In the genomic region with DNA sequence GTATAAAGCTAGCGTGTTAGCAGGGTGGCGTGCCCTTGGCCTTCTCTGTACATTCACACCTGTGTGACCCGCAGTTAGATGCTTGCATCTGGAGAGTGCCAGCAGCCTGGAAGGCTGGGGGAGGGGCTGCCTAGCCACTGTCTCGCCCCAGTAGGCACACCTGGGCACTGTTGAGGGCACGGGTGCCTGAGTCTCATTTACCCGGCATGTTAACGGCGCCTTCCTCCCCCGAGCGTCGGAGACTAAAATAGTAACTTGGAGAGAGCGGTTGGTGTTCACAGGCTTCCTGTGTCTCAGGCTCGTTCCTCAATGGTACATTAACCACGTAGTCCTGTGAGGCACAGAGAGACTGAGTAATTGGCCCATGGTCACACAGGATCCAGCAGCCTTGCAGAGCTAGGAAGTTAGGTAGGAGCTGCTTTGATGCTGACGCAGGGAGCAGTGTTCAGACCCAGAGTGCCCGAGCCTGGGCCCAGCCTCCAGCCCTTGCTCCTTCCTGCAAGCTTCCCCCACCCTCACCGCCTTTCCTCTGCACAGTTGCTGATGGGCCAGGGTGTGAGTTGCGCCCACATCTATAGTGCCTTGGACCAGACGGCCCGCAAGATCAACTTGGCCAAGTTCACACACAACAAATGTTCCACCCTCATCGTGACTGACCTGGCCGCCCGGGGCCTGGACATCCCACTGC, we compare ENCODE assay signal across 12 mouse cellular contexts. TPM values are rescaled to one million over a fixed set of nuclear protein-coding genes. Genes with fewer than 3 reads are reported as not detected.
DNase-seq lines count a peak whose midpoint lies in the region; ATAC-seq lines count a peak whose summit lies in the region.
"Had no signal": no experiment of that assay in that cellular context is flagged by ENCODE, and none has a peak within 500 bp of the region (broad histone marks: within the 10 kb centered on the region; RNA-seq: fewer than 3 reads in every experiment).

No protein-coding gene starts in this region.

- peak; percentile 44 for DNase-seq in cerebellum, adult 11-12 months
- no peak for DNase-seq in cerebellum, postnatal 36 days
- peak; percentile 87 to 95 for DNase-seq in thymus, postnatal 36 days
- DNase-seq in lung, postnatal 25 days (ENCODE audit: low spot score), result no peak

- no peaks in the 10 kb centered on the region for H3K27me3 ChIP-seq in midbrain, embryonic 12.5 days
- H3K27me3 ChIP-seq in midbrain, embryonic 15.5 days (replicated peaks), result no peaks in the 10 kb centered on the region
- no peaks in the 10 kb centered on the region for H3K27me3 ChIP-seq in midbrain, embryonic 16.5 days (ENCODE audit: control insufficient read depth, insufficient read depth, low read depth, low read length)
- H3K27me3 ChIP-seq: hindbrain, embryonic 12.5 days had no signal

- no peak overlapping the region for H3K4me3 ChIP-seq in midbrain, embryonic 12.5 days
- H3K4me3 ChIP-seq in midbrain, embryonic 15.5 days, result no peak overlapping the region
- H3K4me3 ChIP-seq in midbrain, embryonic 16.5 days (ENCODE audit: low read depth, low read length), result no peak overlapping the region
- H3K4me3 ChIP-seq: hindbrain, embryonic 12.5 days; limb, embryonic 10.5 days had no signal

- H3K9ac ChIP-seq in midbrain, embryonic 12.5 days (replicated peaks), result no peak overlapping the region
- no peak overlapping the region for H3K9ac ChIP-seq in midbrain, embryonic 15.5 days
- H3K9ac ChIP-seq in midbrain, embryonic 16.5 days (ENCODE audit: low read depth, low read length), result no peak overlapping the region
- H3K9ac ChIP-seq: hindbrain, embryonic 12.5 days had no signal

- H3K4me1 ChIP-seq in midbrain, embryonic 12.5 days, result peaks cover 2% of the 10 kb centered on the region; the same call in 1 of the 2 replicates
- H3K4me1 ChIP-seq in midbrain, embryonic 15.5 days, result no peaks in the 10 kb centered on the region
- no peaks in the 10 kb centered on the region for H3K4me1 ChIP-seq in midbrain, embryonic 16.5 days (ENCODE audit: control insufficient read depth, insufficient read depth, low read length)

- 93% methylated on average over 23 of the region's 23 CpGs for WGBS in midbrain, embryonic 12.5 days
- 94% methylated on average over 23 of the region's 23 CpGs for WGBS in midbrain, embryonic 15.5 days
- WGBS in midbrain, embryonic 16.5 days, result 97% methylated on average over 23 of the region's 23 CpGs

- no peak overlapping the region for H3K4me2 ChIP-seq in midbrain, embryonic 12.5 days (replicated peaks)
- H3K4me2 ChIP-seq in midbrain, embryonic 15.5 days, result no peak overlapping the region
- H3K4me2 ChIP-seq in midbrain, embryonic 16.5 days (ENCODE audit: low read length), result no peak overlapping the region
- H3K4me2 ChIP-seq: hindbrain, embryonic 12.5 days had no signal

- H3K36me3 ChIP-seq in midbrain, embryonic 12.5 days, result peaks cover 100% of the 10 kb centered on the region
- H3K36me3 ChIP-seq in midbrain, embryonic 15.5 days (replicated peaks), result peaks cover 30% of the 10 kb centered on the region
- peaks cover 50% of the 10 kb centered on the region for H3K36me3 ChIP-seq in midbrain, embryonic 16.5 days (ENCODE audit: control insufficient read depth, insufficient read depth, low read length)

- H3K27ac ChIP-seq in midbrain, embryonic 12.5 days (replicated peaks), result no peak overlapping the region
- no peak overlapping the region for H3K27ac ChIP-seq in midbrain, embryonic 15.5 days
- no peak overlapping the region for H3K27ac ChIP-seq in midbrain, embryonic 16.5 days (ENCODE audit: low read length)
- H3K27ac ChIP-seq: hindbrain, embryonic 12.5 days; limb, embryonic 10.5 days; macrophage had no signal

- 0 out of 2 replicates have a peak, but pooled peaks have one; percentile 19 for ATAC-seq in midbrain, embryonic 12.5 days (ENCODE audit: low FRiP score, low read depth)
- no peak for ATAC-seq in midbrain, embryonic 15.5 days (replicated peaks)
- ATAC-seq in midbrain, embryonic 16.5 days, result peak; percentile 3; the same call in 1 of the 2 replicates
- no peak for ATAC-seq in megakaryocyte progenitor cell, adult 5-6 weeks (replicated peaks; ENCODE audit: poor library complexity)

- no peaks in the 10 kb centered on the region for H3K9me3 ChIP-seq in midbrain, embryonic 12.5 days
- no peaks in the 10 kb centered on the region for H3K9me3 ChIP-seq in midbrain, embryonic 15.5 days
- no peaks in the 10 kb centered on the region for H3K9me3 ChIP-seq in midbrain, embryonic 16.5 days (replicated peaks; ENCODE audit: control insufficient read depth, low read length, poor library complexity, severe bottlenecking)
- H3K9me3 ChIP-seq: hindbrain, embryonic 12.5 days; limb, embryonic 10.5 days had no signal

RNA-seq across cellular contexts. Expression of a gene that starts 8.7 kb away (rescaled TPM):
- polyA plus RNA-seq in midbrain, embryonic 12.5 days (2016; fragmentation: Nextera tagmentation; extraction: Ambion mirVana), result 51.8 and 53.0 TPM in 2 replicates
- 39.9 and 43.7 TPM in 2 replicates for polyA plus RNA-seq in midbrain, embryonic 15.5 days (2015; fragmentation: Nextera tagmentation; extraction: Ambion mirVana)
- 38.7 and 39.9 TPM in 2 replicates for polyA plus RNA-seq in midbrain, embryonic 16.5 days (2015; fragmentation: Nextera tagmentation; extraction: Ambion mirVana)
- total RNA-seq in megakaryocyte progenitor cell, adult 5-6 weeks (2015), result 11.8 and 13.3 TPM in 2 replicates
- total RNA-seq in megakaryocyte progenitor cell, adult 5-6 weeks (2017), result 34.9 and 35.8 TPM in 2 replicates

RNA-seq across cellular contexts. Expression of a gene that starts 8.8 kb away (rescaled TPM):
- polyA plus RNA-seq in midbrain, embryonic 12.5 days (2016; fragmentation: Nextera tagmentation; extraction: Ambion mirVana), result 15.5 and 16.0 TPM in 2 replicates
- 28.3 and 30.6 TPM in 2 replicates for polyA plus RNA-seq in midbrain, embryonic 15.5 days (2015; fragmentation: Nextera tagmentation; extraction: Ambion mirVana)
- 27.2 and 33.1 TPM in 2 replicates for polyA plus RNA-seq in midbrain, embryonic 16.5 days (2015; fragmentation: Nextera tagmentation; extraction: Ambion mirVana)
- 2.0 and 2.3 TPM in 2 replicates for total RNA-seq in megakaryocyte progenitor cell, adult 5-6 weeks (2015)
- 4.7 and 5.8 TPM in 2 replicates for total RNA-seq in megakaryocyte progenitor cell, adult 5-6 weeks (2017)

RNA-seq across cellular contexts. Expression of a gene that starts 12.8 kb away (rescaled TPM):
- not detected in 2 replicates for polyA plus RNA-seq in midbrain, embryonic 12.5 days (2016; fragmentation: Nextera tagmentation; extraction: Ambion mirVana)
- 0.44 and 0.70 TPM in 2 replicates for polyA plus RNA-seq in midbrain, embryonic 15.5 days (2015; fragmentation: Nextera tagmentation; extraction: Ambion mirVana)
- 0.47 and 1.2 TPM in 2 replicates for polyA plus RNA-seq in midbrain, embryonic 16.5 days (2015; fragmentation: Nextera tagmentation; extraction: Ambion mirVana)
- not detected in 2 replicates for total RNA-seq in megakaryocyte progenitor cell, adult 5-6 weeks (2015)
- total RNA-seq in megakaryocyte progenitor cell, adult 5-6 weeks (2017), result not detected in 2 replicates
- total RNA-seq: gastrocnemius, adult 8-10 months had no signal
- polyA plus RNA-seq: limb, embryonic 10.5 days; macrophage had no signal

RNA-seq across cellular contexts. Expression of a gene that starts 27.4 kb away (rescaled TPM):
- not detected in 2 replicates for polyA plus RNA-seq in midbrain, embryonic 12.5 days (2016; fragmentation: Nextera tagmentation; extraction: Ambion mirVana)
- 1.0 and 1.6 TPM in 2 replicates for polyA plus RNA-seq in midbrain, embryonic 15.5 days (2015; fragmentation: Nextera tagmentation; extraction: Ambion mirVana)
- polyA plus RNA-seq in midbrain, embryonic 16.5 days (2015; fragmentation: Nextera tagmentation; extraction: Ambion mirVana), result 2.4 and 4.9 TPM in 2 replicates
- 0.10 and 0.67 TPM in 2 replicates for total RNA-seq in megakaryocyte progenitor cell, adult 5-6 weeks (2015)
- 0.12 and 2.0 TPM in 2 replicates for total RNA-seq in megakaryocyte progenitor cell, adult 5-6 weeks (2017)
- total RNA-seq: gastrocnemius, adult 8-10 months had no signal
- polyA plus RNA-seq: macrophage had no signal

RNA-seq across cellular contexts. Expression of a gene that starts 32.4 kb away (rescaled TPM):
- polyA plus RNA-seq in midbrain, embryonic 12.5 days (2016; fragmentation: Nextera tagmentation; extraction: Ambion mirVana), result 0.60 and 1.7 TPM in 2 replicates
- 1.7 and 1.8 TPM in 2 replicates for polyA plus RNA-seq in midbrain, embryonic 15.5 days (2015; fragmentation: Nextera tagmentation; extraction: Ambion mirVana)
- polyA plus RNA-seq in midbrain, embryonic 16.5 days (2015; fragmentation: Nextera tagmentation; extraction: Ambion mirVana), result 2.0 and 2.1 TPM in 2 replicates
- total RNA-seq in megakaryocyte progenitor cell, adult 5-6 weeks (2015), result not detected in 2 replicates
- 0.81 and 1.1 TPM in 2 replicates for total RNA-seq in megakaryocyte progenitor cell, adult 5-6 weeks (2017)
- total RNA-seq: gastrocnemius, adult 8-10 months had no signal

Comparison
In these comparisons a context has a peak if more than half of its experiments do, and no peak if none do; other contexts are left out.
1. DNase-seq: peak in cerebellum, adult 11-12 months (single experiment) and thymus, postnatal 36 days (2 of 2); none in cerebellum, postnatal 36 days (0 of 2) and lung, postnatal 25 days (single experiment).
2. ATAC-seq: peak in midbrain, embryonic 12.5 days (single experiment) and midbrain, embryonic 16.5 days (single experiment); none in midbrain, embryonic 15.5 days (single experiment) and megakaryocyte progenitor cell, adult 5-6 weeks (single experiment).